Mouse (Mus musculus) gastrocnemius, adult 8-10 months (tissue): ENCODE data around the gene Zfpl1. TPM values are rescaled to one million over a fixed set of nuclear protein-coding genes. Genes with fewer than 3 reads are reported as not detected.

Experiments
- microRNA-seq: library from miRNA; unstranded; fragments of <30 nt; microRNA quantifications from one replicate; pipeline ENCODE4 v1.2.0, GENCODE M21; 2022
- total RNA-seq, 4 experiments: library from RNA; stranded (reverse); gene quantifications; 2 replicates each; pipeline ENCODE4 v1.2.4; 2022

Zfpl1 gene
- total RNA-seq, 4 experiments from 2014 or later = 11.0 to 15.0 (median 11.7) TPM

Small RNA genes lying within 50 kb of the gene (microRNA-seq; reads per million reads assigned to microRNA genes)
- not detected for gene Mir6988

Other genes with a start within 250 kb of the Zfpl1 start
- 1 to 10 TPM; 2.7 to 4.5 (median 3.0) TPM for gene Frmd8, start 209.7 kb downstream of the Zfpl1 start, total RNA-seq
- gene Slc25a45, start 207.1 kb downstream of the Zfpl1 start, total RNA-seq = 1 to 10 TPM in 3 of 4 experiments, under 1 TPM in 1; 0.80 to 1.3 (median 1.1) TPM
- under 1 TPM; 0.12 to 0.34 (median 0.26) TPM for gene Tigd3, start 190.8 kb downstream of the Zfpl1 start, total RNA-seq
- 10 to 100 TPM; 70.5 to 97.8 (median 77.4) TPM for gene Dpf2, start 171.9 kb downstream of the Zfpl1 start, total RNA-seq
- 1 to 10 TPM; 8.6 to 9.9 (median 8.7) TPM for gene Cdc42ep2, start 160.1 kb downstream of the Zfpl1 start, total RNA-seq
- gene Pola2, start 120.8 kb downstream of the Zfpl1 start, total RNA-seq = 1 to 10 TPM; 4.5 to 9.4 (median 7.2) TPM
- gene Slc22a20, start 98.8 kb downstream of the Zfpl1 start, total RNA-seq = not detected
- gene Capn1, start 69.1 kb downstream of the Zfpl1 start, total RNA-seq = 100 to 1,000 TPM in 1 of 4 experiments, 10 to 100 TPM in 3; 85.0 to 113 (median 89.0) TPM
- 10 to 100 TPM; 14.5 to 19.6 (median 18.7) TPM for gene Syvn1, start 38.4 kb downstream of the Zfpl1 start, total RNA-seq
- gene Mrpl49, start 27.2 kb downstream of the Zfpl1 start, total RNA-seq = 10 to 100 TPM; 21.2 to 23.0 (median 22.3) TPM
- gene Fau, start 27.1 kb downstream of the Zfpl1 start, total RNA-seq = 100 to 1,000 TPM; 428 to 532 (median 479) TPM
- gene Znhit2, start 23.8 kb downstream of the Zfpl1 start, total RNA-seq = 10 to 100 TPM; 10.2 to 11.3 (median 11.0) TPM
- gene Tm7sf2, start 16.6 kb downstream of the Zfpl1 start, total RNA-seq = 1 to 10 TPM; 2.5 to 5.5 (median 4.0) TPM
- gene Vps51, start 7.7 kb downstream of the Zfpl1 start, total RNA-seq = 10 to 100 TPM; 17.0 to 23.5 (median 20.4) TPM
- gene Tmem262, start 4.9 kb downstream of the Zfpl1 start, total RNA-seq = not detected
- gene Gm28374, start 2.7 kb downstream of the Zfpl1 start, total RNA-seq = not detected
- gene Cdca5, start within 50 bp of the Zfpl1 start, total RNA-seq = not detected
- not detected for gene AC131692.1, start 9.5 kb upstream of the Zfpl1 start, total RNA-seq
- not detected for gene Naaladl1, start 20.8 kb upstream of the Zfpl1 start, total RNA-seq
- 10 to 100 TPM in 3 of 4 experiments, 1 to 10 TPM in 1; 8.8 to 11.4 (median 11.3) TPM for gene Sac3d1, start 33.7 kb upstream of the Zfpl1 start, total RNA-seq
- 10 to 100 TPM in 2 of 4 experiments, 1 to 10 TPM in 2; 8.0 to 10.9 (median 9.7) TPM for gene Snx15, start 43.3 kb upstream of the Zfpl1 start, total RNA-seq
- under 1 TPM; 0.24 to 0.44 (median 0.41) TPM for gene Batf2, start 56.0 kb upstream of the Zfpl1 start, total RNA-seq
- 10 to 100 TPM; 68.5 to 81.8 (median 69.9) TPM for gene Arl2, start 56.6 kb upstream of the Zfpl1 start, total RNA-seq
- gene Majin, start 99.4 kb upstream of the Zfpl1 start, total RNA-seq = not detected
- gene Gpha2, start 141.4 kb upstream of the Zfpl1 start, total RNA-seq = not detected
- 10 to 100 TPM; 34.2 to 39.2 (median 36.4) TPM for gene Ppp2r5b, start 150.9 kb upstream of the Zfpl1 start, total RNA-seq
- gene Atg2a, start 156.7 kb upstream of the Zfpl1 start, total RNA-seq = 10 to 100 TPM; 16.5 to 18.9 (median 18.6) TPM
- gene Ehd1, start 191.8 kb upstream of the Zfpl1 start, total RNA-seq = 10 to 100 TPM; 24.1 to 29.2 (median 26.5) TPM
- gene Cdc42bpg, start 221.5 kb upstream of the Zfpl1 start, total RNA-seq = 10 to 100 TPM in 1 of 4 experiments, 1 to 10 TPM in 3; 7.6 to 11.5 (median 8.5) TPM